Mouse (Mus musculus): ENCODE measurements at regions not wholly inside any gene's neighbourhood (a gene's known extent, or its start where the extent isn't known, plus 50 kb on each side); places are given as distances from the start of the nearest gene placed in this dataset.

DNA sequence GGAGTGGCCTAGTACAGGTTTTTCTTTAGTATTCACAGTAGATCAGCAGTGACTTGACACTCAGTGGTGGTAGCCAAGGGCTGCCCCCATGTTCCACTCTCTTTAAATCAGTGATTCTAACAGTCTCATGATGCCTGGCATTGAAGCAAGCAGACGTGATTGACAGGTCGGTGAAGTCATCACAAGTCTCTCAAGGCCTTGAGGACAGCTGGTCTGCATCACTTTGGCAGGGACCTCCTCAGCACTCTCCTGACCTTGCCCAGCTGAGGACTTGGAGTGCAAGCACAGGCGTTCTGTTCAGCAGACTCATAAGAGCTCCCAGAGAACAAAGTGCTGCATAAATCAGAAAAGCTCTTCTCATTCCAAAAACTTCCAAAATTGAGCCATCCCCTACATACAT, 285.4 kb upstream of the Klf3 start:
- no peak for TF ChIP-seq CTCF (IDR thresholded peaks at IDR 0.05; ENCODE audit: borderline replicate concordance, control insufficient read depth, extremely low read depth, insufficient read depth, low read length, poor library complexity)
- TF ChIP-seq POLR2A (IDR thresholded peaks at IDR 0.05; ENCODE audit: control insufficient read depth, extremely low read depth, insufficient read depth, low read length, poor library complexity): no peak
- Histone ChIP-seq H3K4me3 (ENCODE audit: control insufficient read depth, insufficient read depth, low read length) (no peak overlapping the region), H3K27ac (ENCODE audit: control insufficient read depth, insufficient read depth, low read length) (no peak overlapping the region), H3K4me1 (replicated peaks; ENCODE audit: control insufficient read depth, insufficient read depth, low read length) (peaks cover 42% of the 10 kb centered on the region), H3K36me3 (ENCODE audit: control insufficient read depth, insufficient read depth, low read length) (no peaks in the 10 kb centered on the region), H3K27me3 (ENCODE audit: control insufficient read depth, insufficient read depth, low read length) (no peaks in the 10 kb centered on the region)
- WGBS: 86% methylated on average over 3 of the region's 3 CpGs
- DNase-seq: no peak

DNA sequence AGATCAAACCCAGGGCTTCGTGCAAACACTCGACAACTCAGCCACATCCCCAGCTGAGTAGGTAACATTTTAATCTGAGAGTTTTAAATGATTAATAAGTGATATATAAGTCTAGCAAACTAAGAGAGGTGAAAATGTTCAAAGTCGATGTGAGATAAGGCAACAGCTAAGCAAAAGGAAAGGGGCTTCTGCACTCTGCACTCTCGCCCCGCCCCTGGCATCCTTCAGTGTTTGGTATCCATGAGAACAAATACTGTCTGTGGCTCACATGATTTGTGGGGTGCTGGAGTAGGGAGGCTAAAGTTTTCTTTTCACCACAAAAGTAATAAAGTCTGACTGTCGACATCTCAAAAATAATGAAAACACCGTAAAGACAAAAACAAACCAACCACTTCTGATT, 284.2 kb upstream of the Klf3 start:
- no peak overlapping the region for H3K4me3 ChIP-seq (ENCODE audit: control insufficient read depth, insufficient read depth, low read length)
- TF ChIP-seq POLR2A (IDR thresholded peaks at IDR 0.05; ENCODE audit: control insufficient read depth, extremely low read depth, insufficient read depth, low read length, poor library complexity) (no peak), CTCF (IDR thresholded peaks at IDR 0.05; ENCODE audit: borderline replicate concordance, control insufficient read depth, extremely low read depth, insufficient read depth, low read length, poor library complexity) (no peak)
- no peaks in the 10 kb centered on the region for H3K36me3 ChIP-seq (ENCODE audit: control insufficient read depth, insufficient read depth, low read length)
- WGBS: 58% methylated on average over 7 of the region's 7 CpGs
- H3K27ac ChIP-seq (ENCODE audit: control insufficient read depth, insufficient read depth, low read length): peak overlapping the region; percentile 11; the same call in 1 of the 2 replicates
- no peaks in the 10 kb centered on the region for H3K27me3 ChIP-seq (ENCODE audit: control insufficient read depth, insufficient read depth, low read length)
- peak; percentile 33 for DNase-seq
- peaks cover 34% of the 10 kb centered on the region for H3K4me1 ChIP-seq (replicated peaks; ENCODE audit: control insufficient read depth, insufficient read depth, low read length)

DNA sequence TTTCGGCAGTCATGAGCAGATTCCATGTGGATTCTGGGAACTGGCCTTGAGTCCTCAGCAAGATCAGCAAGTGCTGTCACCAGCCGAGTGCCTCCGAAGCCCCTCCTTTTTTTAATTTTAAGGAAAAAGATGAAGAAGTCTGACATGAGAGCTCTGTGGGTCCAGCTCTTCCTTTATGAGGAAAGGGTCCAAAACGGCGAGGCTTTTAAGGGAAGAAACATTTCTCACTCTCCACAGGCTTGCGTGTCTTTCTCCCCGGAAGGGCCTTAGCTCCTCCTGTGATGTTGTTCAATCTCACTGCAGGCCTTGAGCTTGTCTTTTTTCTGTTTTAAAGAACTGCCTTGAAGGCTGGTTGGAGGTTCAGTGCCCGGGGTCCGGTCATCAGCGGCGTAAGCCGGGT, 283.5 kb upstream of the Klf3 start:
- Histone ChIP-seq H3K36me3 (ENCODE audit: control insufficient read depth, insufficient read depth, low read length) (no peaks in the 10 kb centered on the region), H3K27ac (ENCODE audit: control insufficient read depth, insufficient read depth, low read length) (no peak overlapping the region), H3K4me1 (replicated peaks; ENCODE audit: control insufficient read depth, insufficient read depth, low read length) (peaks cover 34% of the 10 kb centered on the region), H3K27me3 (ENCODE audit: control insufficient read depth, insufficient read depth, low read length) (no peaks in the 10 kb centered on the region), H3K4me3 (ENCODE audit: control insufficient read depth, insufficient read depth, low read length) (no peak overlapping the region)
- no peak for TF ChIP-seq POLR2A (IDR thresholded peaks at IDR 0.05; ENCODE audit: control insufficient read depth, extremely low read depth, insufficient read depth, low read length, poor library complexity)
- no peak for TF ChIP-seq CTCF (IDR thresholded peaks at IDR 0.05; ENCODE audit: borderline replicate concordance, control insufficient read depth, extremely low read depth, insufficient read depth, low read length, poor library complexity)
- DNase-seq: no peak
- WGBS: 94% methylated on average over 12 of the region's 12 CpGs

DNA sequence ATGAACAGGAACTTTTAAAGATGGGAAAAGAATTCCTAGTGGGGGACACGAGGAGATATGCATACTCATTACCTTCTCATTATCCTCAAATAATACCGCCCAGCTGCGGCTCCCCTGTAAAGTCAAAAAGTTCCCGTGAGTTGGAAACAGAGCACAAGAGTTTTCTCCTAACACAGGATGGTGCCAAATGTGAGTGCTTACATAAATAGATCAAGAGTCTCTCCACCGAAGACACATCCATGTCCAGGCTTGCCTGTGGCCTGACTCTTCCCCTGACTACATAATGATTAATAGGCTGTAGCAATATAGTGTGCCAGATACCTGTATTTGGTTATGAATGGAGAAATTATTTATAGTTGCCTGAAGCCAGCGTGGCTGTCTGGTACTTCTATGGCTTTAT, 281.8 kb upstream of the Klf3 start:
- no peak for DNase-seq
- Histone ChIP-seq H3K27ac (ENCODE audit: control insufficient read depth, insufficient read depth, low read length) (0 out of 2 replicates have a peak overlapping the region, but pooled peaks have one; percentile 5), H3K36me3 (ENCODE audit: control insufficient read depth, insufficient read depth, low read length) (no peaks in the 10 kb centered on the region), H3K27me3 (ENCODE audit: control insufficient read depth, insufficient read depth, low read length) (no peaks in the 10 kb centered on the region), H3K4me3 (ENCODE audit: control insufficient read depth, insufficient read depth, low read length) (no peak overlapping the region), H3K4me1 (replicated peaks; ENCODE audit: control insufficient read depth, insufficient read depth, low read length) (peaks cover 28% of the 10 kb centered on the region)
- TF ChIP-seq POLR2A (IDR thresholded peaks at IDR 0.05; ENCODE audit: control insufficient read depth, extremely low read depth, insufficient read depth, low read length, poor library complexity): no peak
- no peak for TF ChIP-seq CTCF (IDR thresholded peaks at IDR 0.05; ENCODE audit: borderline replicate concordance, control insufficient read depth, extremely low read depth, insufficient read depth, low read length, poor library complexity)
- WGBS: 71% methylated on average over 6 of the region's 6 CpGs

DNA sequence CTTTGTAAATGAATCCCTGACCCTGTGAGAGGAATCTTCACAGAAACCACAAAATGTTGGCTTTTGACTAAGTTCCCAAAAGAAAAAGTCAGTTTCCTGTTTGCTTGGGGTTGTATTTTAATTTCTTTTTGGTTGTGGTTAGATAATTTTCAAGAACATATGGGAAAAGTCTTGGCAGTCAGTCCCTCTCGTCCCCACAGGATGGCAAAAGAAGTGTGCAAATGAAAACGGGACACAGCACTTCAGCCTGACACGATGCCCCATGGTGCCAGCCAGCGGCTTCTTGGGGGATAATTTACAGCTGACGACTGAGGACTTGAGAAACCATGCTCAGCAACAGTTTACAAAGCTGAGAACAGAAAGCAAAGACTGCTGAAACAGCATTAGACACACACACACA, 281.2 kb upstream of the Klf3 start:
- Histone ChIP-seq H3K4me3 (ENCODE audit: control insufficient read depth, insufficient read depth, low read length) (no peak overlapping the region), H3K4me1 (replicated peaks; ENCODE audit: control insufficient read depth, insufficient read depth, low read length) (peaks cover 22% of the 10 kb centered on the region), H3K36me3 (ENCODE audit: control insufficient read depth, insufficient read depth, low read length) (no peaks in the 10 kb centered on the region), H3K27ac (ENCODE audit: control insufficient read depth, insufficient read depth, low read length) (peak overlapping the region; percentile 39), H3K27me3 (ENCODE audit: control insufficient read depth, insufficient read depth, low read length) (no peaks in the 10 kb centered on the region)
- 0 out of 2 replicates have a peak, but pooled peaks have one; percentile 32 for TF ChIP-seq CTCF (IDR thresholded peaks at IDR 0.05; ENCODE audit: borderline replicate concordance, control insufficient read depth, extremely low read depth, insufficient read depth, low read length, poor library complexity)
- no peak for TF ChIP-seq POLR2A (IDR thresholded peaks at IDR 0.05; ENCODE audit: control insufficient read depth, extremely low read depth, insufficient read depth, low read length, poor library complexity)
- 2% methylated on average over 5 of the region's 5 CpGs for WGBS
- no peak for DNase-seq

DNA sequence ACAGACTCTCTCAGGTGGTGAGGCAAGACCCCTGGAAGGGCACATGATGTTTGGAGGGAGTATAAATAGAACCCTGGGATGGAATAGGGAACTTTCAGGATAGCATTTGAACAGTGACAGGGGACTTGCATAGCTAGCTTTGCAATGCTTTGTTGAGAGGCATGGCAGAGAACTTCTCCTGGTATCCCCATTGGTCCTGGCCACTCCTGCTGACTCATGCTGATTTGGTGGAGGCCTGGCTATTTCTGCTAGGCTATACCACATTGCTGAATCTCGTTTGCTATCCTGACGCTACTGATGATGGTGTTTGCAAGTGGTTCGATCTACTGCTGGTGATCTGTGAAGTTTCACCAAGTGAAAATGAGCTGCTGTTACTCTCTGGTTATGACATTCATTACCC, 276.7 kb upstream of the Klf3 start:
- no peak for DNase-seq
- TF ChIP-seq CTCF (IDR thresholded peaks at IDR 0.05; ENCODE audit: borderline replicate concordance, control insufficient read depth, extremely low read depth, insufficient read depth, low read length, poor library complexity) (no peak), POLR2A (IDR thresholded peaks at IDR 0.05; ENCODE audit: control insufficient read depth, extremely low read depth, insufficient read depth, low read length, poor library complexity) (no peak)
- Histone ChIP-seq H3K36me3 (ENCODE audit: control insufficient read depth, insufficient read depth, low read length) (no peaks in the 10 kb centered on the region), H3K4me3 (ENCODE audit: control insufficient read depth, insufficient read depth, low read length) (no peak overlapping the region), H3K4me1 (replicated peaks; ENCODE audit: control insufficient read depth, insufficient read depth, low read length) (peaks cover 3% of the 10 kb centered on the region; the same call in 1 of the 2 replicates), H3K27me3 (ENCODE audit: control insufficient read depth, insufficient read depth, low read length) (no peaks in the 10 kb centered on the region), H3K27ac (ENCODE audit: control insufficient read depth, insufficient read depth, low read length) (no peak overlapping the region)
- 91% methylated on average over 3 of the region's 3 CpGs for WGBS

DNA sequence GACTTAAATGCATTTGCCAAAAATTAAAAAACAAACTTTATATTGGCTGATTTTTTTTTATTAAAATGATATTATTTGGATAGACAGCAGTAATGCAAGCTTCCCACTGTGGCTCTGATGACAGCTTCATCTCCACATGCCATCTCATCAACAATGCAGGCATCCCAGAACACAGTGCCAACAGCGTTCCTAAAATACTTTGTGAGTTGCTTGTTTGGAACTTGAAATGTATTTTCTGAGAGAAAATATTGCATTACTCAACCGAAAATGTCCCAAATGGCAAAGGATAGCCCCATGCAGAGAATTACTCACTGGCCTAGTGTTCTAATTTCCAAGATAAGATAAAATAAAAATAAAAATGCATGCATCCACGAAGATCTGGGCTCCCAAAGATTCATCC, 275.2 kb upstream of the Klf3 start:
- WGBS: 94% methylated on average over 3 of the region's 3 CpGs
- H3K27ac ChIP-seq (ENCODE audit: control insufficient read depth, insufficient read depth, low read length): no peak overlapping the region
- no peak for TF ChIP-seq POLR2A (IDR thresholded peaks at IDR 0.05; ENCODE audit: control insufficient read depth, extremely low read depth, insufficient read depth, low read length, poor library complexity)
- TF ChIP-seq CTCF (IDR thresholded peaks at IDR 0.05; ENCODE audit: borderline replicate concordance, control insufficient read depth, extremely low read depth, insufficient read depth, low read length, poor library complexity): no peak
- DNase-seq: no peak
- H3K4me1 ChIP-seq (replicated peaks; ENCODE audit: control insufficient read depth, insufficient read depth, low read length): no peaks in the 10 kb centered on the region
- H3K27me3 ChIP-seq (ENCODE audit: control insufficient read depth, insufficient read depth, low read length): no peaks in the 10 kb centered on the region
- H3K4me3 ChIP-seq (ENCODE audit: control insufficient read depth, insufficient read depth, low read length): no peak overlapping the region
- H3K36me3 ChIP-seq (ENCODE audit: control insufficient read depth, insufficient read depth, low read length): no peaks in the 10 kb centered on the region

All from thymus, adult 2 months (tissue).